Mouse (Mus musculus): Measurements from ENCODE around the gene Psmd9.

The Psmd9 gene

DNA sequence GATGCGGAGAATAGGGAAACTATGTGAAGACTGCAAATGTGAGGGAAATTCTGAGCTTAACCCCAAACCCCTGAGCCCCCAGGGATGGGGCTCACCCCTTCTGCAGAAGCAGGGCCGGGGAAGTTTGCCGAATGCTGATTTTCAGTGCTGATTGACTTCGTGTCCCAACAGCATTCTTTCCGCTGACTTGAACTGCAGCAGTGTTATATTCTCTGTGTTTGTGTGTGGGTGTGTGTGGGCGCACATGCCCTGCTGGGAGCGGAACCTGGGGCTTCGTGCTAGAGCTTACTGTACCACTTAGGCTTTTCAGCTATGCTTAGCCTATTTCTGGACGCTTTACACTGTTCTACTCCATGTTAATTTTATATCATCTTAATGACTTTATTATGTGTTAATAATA lies 67.2 kb downstream of the Psmd9 start:
- no peak for DNase-seq (ENCODE audit: low read depth in 1 of 2, low spot score in 2 of 2)

DNA sequence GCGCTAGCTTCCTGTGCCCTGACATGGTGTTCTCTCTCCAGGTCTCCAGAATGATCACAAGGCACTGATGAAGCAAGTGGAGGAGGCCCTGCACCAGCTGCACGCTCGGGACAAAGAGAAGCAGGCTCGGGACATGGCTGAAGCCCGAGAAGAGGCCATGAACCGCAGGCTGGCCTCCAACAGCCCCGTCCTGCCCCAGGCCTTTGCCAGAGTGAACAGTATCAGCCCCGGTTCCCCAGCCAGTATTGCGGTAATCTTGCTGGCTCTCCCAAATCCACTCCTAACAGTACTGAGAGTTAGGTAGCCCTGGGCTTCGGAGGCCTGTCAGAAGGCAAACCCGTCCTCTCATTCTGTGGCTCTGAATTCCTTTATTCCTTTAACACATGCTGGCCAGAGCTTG lies 70.3 kb downstream of the Psmd9 start:
- no peak for DNase-seq (ENCODE audit: low read depth in 1 of 2, low spot score in 2 of 2)

DNA sequence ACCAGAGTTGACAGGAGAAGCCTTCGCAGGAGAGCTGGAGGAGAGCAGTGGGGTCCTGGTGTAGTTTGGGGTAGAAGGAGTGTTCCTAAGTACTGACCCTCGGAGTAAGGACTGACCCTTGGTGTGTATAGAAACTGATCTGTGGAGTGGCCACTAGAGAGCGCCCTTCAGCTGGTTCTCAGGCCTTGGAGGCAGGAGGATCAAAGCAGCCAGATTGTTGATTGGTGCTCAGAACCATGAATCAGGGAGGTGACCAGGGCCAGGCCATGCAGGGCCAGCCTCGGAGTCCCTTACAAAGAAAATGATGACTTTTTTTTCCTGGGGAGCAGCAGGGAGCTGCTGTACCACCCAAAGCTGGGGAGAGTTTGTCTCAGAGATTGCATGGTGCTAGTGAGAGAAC lies 76.3 kb downstream of the Psmd9 start:
- no peak for DNase-seq (ENCODE audit: low read depth in 1 of 2, low spot score in 2 of 2)

DNA sequence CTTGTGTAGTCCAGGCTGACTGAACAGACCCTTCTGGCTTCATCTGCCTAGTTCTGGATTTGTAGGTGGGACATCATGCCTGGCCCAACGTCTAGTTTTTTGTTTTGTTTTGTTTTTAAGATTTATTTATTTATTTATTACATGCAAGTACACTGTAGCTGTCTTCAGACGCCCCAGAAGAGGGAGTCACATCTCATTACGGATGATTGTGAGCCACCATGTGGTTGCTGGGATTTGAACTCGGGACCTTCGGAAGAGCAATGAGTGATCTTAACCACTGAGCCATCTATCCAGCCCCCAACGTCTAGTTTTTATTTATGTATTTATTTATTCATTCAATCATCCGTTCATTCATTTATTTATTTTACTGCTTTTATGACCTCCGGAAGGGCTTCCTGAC lies 82.2 kb downstream of the Psmd9 start:
- DNase-seq (ENCODE audit: low read depth in 1 of 2, low spot score in 2 of 2): no peak

DNA sequence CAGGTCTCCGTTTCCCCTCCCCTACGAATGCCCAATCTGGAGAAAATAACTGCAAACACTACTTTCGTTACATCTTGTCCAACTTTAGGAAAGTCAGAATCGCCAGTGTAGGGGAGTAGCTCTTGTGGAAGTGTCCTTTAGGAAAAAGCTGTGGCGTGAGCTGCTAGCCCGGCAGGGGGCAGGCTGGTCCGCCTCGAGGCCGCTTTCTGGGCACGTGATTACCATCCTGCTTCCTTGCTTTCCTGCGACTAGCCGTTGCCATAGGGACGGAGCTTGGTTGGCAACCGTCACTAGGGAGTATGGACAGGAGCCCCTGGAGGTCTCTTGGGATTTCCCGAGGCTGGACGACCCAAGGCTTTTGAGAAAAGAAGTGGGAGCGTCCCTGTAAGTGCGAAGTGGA lies 82.6 kb downstream of the Psmd9 start, which contains the start of gene Wdr66:
Gene Wdr66, plus strand, starts transcription at position 269 of the 400 bp plus-strand sequence.
- peak; percentile 14 to 32 for DNase-seq (ENCODE audit: low read depth in 1 of 2, low spot score in 2 of 2)

DNA sequence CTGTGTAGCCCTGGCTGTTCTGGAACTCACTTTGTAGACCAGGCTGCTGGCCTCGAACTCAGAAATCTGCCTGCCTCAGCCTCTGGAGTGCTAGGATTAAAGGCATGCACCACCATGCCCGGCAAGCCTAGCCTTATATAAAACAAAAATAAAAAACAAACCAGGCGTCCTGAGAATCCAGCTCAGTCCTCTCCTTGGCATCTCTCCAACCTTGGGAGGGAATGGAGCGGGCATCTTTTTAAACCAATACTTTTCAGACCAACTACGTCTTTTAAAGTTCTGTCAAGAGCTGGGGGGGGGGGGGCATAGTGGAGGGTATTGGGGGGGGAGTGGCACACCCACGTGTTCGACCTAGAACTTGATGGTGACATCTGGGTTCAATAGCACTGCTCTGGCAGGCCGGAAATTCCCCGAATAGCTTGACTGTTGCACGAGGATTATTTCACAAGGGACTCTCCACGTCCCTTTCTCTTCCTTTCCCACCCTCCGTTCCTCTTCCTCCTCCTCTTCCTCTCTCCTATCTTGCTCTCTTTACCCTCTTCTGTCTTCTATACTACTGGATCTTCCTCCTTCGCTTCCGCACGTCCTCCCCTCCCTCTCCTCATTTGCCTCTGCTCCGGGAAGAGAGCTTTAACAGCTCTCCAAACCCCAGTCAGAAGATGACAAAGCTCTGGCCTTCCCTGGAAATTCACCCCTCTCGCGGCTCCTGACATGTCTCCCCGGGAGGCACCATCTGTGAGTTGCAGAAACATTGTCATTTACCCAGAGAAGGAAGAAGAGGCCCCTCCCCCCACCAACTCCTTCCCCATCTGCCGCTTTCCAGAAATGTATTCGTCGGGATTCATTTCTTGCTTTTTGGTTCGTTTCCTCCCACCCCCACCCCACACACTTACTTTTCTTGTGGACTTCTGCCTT lies 87.9 kb downstream of the Psmd9 start:
- no peak for DNase-seq (ENCODE audit: low read depth in 1 of 2, low spot score in 2 of 2)

DNA sequence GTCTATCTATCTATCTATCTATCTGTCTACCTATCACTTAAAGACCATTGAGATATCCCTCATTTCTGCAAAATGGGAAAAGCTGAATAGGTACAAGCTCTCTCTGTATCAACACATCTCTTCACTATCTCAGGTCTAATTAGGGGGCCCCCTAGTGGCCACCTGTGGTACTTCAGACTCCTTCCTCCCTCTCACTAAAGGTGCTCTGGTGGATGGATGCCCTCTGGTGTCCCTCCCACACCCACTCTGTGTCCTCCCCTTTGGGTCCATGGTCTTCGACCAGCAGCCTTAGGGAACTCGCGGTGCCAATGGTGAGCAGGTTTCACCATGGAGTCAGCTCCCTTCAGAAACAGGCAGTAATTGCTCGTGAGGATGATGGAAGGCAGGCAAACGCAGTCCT lies 89.8 kb downstream of the Psmd9 start:
- no peak for DNase-seq (ENCODE audit: low read depth in 1 of 2, low spot score in 2 of 2)

DNA sequence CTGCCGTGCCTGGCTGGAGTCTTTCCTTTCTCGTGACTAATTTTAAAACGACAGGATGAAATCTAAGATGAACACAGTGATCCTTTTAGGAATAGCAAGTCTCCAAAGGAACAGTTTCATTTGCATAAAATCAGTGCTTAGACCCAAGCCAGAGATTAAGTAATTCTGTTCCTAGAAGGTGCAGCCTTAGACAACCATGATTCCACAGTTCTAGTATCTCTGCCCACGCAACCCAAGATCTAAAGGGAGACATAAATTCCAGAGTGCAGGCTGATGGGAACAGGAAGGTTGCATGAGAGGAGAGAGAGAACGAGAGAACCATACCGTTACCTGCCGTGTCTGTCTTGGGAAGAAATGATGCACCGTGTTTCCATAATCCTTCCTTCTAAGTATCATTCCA lies 91.5 kb downstream of the Psmd9 start:
- no peak for DNase-seq (ENCODE audit: low read depth in 1 of 2, low spot score in 2 of 2)

DNA sequence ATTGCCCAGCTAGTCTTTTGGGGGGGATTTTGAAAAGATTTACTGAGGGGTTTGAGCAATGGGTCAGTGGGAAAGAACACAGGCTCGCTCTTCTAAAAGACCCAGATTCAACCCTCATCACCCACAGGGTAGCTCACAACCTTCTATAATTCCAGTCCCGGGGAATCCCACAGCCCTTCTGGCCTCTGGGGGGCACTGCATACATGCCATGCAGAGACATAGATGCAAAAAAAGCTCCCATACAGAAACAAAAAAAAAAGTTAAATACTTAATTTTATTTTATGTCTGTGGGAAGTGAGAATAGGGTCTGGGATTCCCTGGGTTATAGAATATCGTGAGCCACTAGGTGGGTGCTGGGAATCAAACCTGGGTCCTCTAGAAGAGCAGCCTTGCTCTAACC lies 97.7 kb downstream of the Psmd9 start:
- no peak for DNase-seq (ENCODE audit: low read depth in 1 of 2, low spot score in 2 of 2)

DNA sequence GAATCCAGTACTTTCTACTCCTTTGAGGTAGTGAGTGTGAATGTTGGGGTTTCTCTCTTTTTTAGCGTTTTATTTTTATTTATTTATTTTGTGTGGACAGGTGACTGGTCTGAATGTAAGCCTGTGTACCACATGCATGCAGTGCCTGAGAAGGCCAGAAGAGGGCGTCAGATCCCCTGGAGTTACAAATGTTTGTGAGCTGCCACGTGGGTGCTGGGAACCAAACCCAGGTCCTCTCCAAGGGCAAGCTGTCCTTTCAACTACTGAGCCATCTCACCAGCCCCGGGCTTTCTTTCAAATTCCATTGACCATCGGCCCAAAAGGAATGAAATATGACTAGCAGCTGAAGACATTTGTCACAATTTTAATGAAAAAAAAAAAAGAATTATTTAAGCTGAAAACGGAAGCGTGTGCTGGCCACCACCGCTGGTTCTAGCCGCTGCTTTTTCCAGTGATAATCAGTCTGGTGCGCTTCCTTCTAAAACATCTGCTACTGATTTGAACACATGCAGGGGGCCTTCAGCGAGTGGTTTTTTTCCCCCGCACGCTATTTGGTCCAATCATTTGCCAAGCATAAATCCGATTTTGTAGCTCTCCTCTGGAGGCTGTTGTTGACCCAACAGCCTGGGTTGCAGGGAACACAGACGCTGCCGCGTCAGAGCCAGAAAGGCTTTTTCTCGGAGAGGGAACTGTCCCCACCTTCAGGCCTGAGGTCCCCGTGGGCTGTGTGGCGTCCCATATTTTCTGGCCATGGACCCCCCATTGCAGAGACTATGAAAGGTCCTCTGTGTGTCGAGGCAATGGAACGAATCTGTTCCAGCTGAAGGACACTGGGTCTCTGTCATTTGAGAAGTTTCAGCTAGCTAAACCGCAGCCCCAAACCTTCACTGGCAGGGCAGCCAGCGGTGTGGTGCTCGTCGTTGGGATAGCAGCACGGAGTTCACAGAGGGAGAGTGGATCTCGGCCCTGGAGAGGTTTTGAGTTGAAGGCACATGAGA lies 99.6 kb downstream of the Psmd9 start:
- DNase-seq (ENCODE audit: low read depth in 1 of 2, low spot score in 2 of 2): no peak

DNA sequence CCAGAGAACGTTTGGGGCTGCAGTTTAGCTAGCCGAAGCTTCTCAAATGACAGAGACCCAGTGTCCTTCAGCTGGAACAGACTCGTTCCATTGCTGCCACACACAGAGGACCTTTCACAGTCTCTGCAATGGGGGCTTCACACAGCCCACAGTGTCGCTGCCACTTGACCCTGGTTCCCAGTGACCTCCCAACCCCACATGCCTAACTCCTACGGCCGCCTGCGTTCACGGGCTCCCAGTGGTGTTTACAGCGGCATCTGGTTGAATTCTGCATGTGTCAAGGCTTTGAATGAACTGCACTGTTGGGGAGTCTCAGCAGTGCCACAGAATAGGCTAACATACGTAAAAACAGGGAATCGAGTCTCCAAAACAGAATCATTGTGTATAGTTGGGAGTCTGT lies 101.7 kb downstream of the Psmd9 start:
- DNase-seq (ENCODE audit: low read depth in 1 of 2, low spot score in 2 of 2): no peak

DNA sequence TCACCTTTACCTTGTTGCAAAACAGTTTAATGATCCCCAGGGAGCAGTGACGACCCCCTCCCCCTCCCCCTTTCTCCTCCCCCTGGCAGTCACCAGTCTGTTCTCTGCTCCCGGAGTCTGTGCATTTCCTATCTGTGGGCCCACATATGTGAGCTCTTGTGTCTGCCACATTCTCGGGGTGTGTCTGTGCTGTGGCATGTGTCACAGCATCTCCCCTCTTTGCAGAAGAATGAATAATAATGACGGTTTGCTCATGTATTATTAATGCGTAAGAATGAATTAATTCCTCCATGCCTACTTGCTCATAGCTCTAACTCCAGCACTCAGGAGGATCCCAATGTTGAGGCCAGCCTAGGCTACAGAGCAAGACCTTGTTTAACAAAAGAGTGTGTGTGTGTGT lies 103.7 kb downstream of the Psmd9 start:
- DNase-seq (ENCODE audit: low read depth in 1 of 2, low spot score in 2 of 2): no peak

DNA sequence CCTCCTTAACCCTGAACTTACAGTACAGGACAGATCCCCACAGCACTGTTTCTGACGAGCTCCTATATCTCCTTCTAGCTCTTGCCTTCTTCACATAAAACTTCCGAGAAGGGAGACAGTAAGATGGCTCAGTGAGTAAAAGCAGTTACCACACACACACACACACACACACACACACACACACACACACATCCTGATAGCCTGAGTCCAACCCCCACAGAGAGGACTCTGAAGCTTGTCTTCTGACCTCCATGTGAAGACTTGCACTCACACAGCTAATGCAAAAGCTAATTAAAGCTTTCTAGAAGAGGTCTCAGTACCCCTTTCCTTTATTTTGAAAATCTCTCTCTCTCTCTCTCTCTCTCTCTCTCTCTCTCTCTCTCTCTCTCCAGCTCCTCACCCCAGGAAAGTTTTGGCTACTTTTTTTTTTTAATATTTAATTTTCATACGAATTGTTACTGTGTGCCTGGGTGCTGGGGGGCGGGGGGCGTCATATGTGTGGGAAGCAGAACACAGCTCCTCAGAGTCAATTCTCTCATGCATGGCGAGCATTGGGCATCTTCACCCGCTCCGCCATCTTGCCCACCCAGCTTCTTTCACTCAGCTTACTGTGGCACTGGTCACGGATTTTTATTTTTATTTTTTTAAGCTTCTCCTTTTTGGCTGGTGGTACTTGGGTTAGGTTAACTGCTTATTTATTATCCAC lies 107.6 kb downstream of the Psmd9 start:
- DNase-seq (ENCODE audit: low read depth in 1 of 2, low spot score in 2 of 2): no peak

DNA sequence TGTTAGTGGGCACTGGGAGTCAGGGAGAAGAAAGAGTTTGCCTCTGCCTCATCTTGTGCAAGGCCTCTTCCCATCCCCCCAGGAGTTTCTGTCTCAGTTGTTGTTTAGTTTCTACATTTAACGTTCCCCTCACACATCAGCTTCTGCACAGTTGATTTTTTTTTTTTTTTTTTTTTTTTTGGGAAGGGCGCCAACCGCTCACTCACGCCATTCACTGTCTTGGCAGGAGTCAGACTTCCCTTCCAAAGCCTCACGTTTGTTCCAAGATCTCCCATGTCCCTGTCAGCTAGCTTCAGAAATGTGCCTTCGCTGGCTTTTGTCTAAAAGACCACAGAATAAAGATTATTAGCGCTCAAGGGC lies 108.1 kb downstream of the Psmd9 start:
- no peak for DNase-seq (ENCODE audit: low read depth in 1 of 2, low spot score in 2 of 2)

DNA sequence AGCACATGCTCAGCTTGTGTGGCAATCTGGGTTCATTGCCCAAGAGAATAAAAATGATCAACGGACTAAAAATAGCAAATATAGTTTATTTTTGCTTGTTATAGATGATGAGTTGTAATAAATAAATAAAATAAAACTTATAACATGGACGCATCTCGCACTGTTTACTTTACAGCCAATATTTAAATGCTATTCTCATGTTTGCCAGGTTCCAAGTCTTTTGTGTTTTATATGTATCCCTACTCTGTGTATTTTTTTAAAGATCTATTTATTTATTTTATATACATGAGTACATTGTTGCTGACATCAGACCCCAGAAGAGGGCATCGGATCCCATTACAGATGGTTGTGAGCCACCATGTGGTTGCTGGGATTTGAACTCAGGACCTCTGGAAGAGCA lies 108.5 kb downstream of the Psmd9 start:
- no peak for DNase-seq (ENCODE audit: low read depth in 1 of 2, low spot score in 2 of 2)

DNA sequence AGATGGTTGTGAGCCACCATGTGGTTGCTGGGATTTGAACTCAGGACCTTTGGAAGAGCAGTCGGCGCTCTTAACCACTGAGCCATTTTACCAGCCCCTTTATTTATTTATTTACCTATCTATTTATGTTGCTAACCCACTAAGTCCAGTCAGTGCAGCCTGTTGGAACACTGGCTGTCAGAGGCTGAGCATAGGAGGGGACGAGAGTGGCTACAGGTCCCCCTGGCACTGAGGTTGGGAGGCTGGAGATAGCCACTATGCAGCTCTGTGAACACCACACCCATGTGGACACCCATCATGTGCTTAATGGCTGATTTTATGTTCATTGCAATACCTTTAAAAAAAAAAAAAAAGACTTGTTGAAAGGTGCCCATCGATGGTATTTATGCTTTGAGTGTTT lies 110.0 kb downstream of the Psmd9 start:
- no peak for DNase-seq (ENCODE audit: low read depth in 1 of 2, low spot score in 2 of 2)

DNA sequence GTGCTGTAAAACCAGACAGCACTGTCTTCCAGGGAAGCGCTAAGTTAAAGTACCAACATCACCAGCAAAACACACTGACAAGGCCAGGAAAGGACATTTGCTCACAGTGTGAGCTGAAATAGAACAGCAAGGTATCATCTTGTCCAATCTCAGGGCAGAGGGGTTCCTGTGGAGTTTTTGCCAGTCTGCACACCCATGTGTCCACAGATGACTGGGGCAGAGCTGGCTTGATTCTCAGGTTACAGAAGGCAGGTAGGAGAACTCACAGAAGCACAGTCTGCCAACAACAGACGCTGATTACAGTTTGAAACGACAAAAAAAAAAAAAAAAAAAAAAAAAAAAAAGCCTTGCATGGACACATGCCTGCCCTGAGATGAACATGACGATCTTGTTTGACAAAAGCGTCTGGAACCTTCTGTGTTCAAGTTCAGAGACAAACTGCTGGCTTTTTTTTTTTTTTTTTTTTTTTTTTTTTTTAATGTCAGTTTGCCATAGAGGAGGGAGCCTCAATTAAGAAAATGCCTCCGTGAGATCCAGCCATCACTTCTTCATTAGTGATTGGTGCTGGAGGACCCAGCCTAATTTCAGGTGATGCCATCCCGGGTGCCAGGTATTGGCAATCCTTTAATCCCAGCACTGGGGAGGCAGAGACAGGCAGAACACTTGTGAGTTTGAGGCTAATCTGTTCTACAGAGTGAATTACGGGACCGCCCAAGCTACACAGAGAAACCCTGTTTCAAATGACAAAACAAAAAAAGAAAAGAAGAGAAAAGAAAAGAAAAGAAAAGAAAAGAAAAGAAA lies 112.3 kb downstream of the Psmd9 start:
- no peak for DNase-seq (ENCODE audit: low read depth in 1 of 2, low spot score in 2 of 2)

DNA sequence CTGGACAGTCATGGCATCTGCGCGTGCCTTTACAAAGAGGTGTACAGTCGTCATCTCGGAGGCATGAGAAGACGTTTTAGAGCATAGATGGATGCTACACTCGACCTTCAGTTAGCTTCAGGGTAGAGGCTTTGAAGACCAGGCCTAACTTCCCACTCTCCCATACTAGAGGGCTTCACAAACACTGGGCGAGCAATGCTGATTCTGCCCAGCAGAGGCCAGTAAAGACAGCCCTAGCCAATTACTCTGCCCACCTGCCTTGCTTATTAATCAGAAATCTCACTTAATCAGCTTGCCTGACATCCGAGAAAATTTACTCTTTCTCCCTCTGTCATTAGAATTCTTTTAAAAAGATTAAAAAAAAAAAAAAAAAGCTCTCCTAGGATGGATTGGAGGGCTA lies 116.0 kb downstream of the Psmd9 start:
- DNase-seq (ENCODE audit: low read depth in 1 of 2, low spot score in 2 of 2): no peak

DNA sequence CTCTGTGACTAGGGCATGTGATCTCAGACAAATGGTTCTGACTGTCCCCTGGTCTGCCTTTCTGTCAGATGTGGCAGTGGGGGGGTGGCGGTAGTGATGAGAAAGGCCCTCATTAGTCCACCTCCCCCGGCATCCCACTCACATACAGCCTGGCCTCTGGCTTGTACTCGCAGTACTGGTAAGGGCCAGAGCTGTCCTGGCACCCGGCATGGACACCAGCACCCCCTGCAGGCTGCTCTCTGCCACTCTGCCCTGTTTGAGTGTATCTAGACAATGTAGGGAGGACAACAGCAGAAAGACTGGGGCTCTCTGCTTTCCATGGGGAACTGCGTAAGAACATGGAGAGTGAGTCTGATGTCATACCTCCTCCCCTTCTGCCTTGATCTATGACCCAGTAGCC lies 118.9 kb downstream of the Psmd9 start:
- DNase-seq (ENCODE audit: low read depth in 1 of 2, low spot score in 2 of 2): no peak

DNA sequence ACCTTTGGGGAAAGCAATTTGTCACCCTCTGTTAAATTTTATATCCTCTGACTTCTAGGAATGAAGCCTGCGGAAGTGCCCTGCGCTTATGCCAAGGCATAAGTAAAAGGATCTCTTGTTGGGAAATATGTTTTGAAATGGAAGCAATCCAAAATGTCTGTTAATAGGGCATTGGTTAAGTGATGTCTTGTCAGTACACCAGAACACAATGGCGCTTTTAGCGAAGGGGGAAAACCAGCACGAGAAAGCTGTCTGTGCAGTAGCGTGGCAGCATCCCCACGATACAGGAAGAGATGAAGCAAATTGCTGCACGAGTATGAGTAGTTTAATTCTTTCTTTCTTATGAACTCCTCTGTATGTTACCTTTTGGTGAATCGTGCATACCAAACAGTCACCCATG lies 125.4 kb downstream of the Psmd9 start:
- no peak for DNase-seq (ENCODE audit: low read depth in 1 of 2, low spot score in 2 of 2)
